Mouse (Mus musculus): ENCODE measurements at regions not wholly inside any gene's neighbourhood (a gene's known extent, or its start where the extent isn't known, plus 50 kb on each side); places are given as distances from the start of the nearest gene placed in this dataset.

DNA sequence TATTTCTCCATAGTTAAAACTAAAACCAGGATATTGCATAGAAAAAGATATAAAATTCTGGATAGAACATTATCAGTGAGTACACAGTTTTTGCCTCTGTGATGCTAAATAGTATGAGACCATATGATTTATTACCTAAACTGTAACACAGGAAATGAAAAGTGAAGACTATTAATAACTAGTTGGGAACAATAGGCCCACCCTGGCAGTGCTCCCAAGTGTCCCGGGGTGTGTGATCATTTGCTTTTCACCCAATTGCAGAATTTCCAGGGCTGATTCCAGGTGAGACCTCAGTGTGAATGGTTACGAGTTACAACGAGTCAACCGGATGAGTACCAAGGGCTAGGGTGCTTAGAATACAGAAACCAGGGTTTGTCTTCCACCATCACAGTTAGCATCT is 172.6 kb upstream of the Tars start:
- DNase-seq (ENCODE audit: low read depth) = no peak

GRCm38 (mm10) chr15:11565503-11566031 is 166.1 kb upstream of the Tars start:
- no peak for DNase-seq (ENCODE audit: low read depth)

GRCm38 (mm10) chr15:11552568-11552967 is 153.1 kb upstream of the Tars start:
- DNase-seq (ENCODE audit: low read depth) = no peak

DNA sequence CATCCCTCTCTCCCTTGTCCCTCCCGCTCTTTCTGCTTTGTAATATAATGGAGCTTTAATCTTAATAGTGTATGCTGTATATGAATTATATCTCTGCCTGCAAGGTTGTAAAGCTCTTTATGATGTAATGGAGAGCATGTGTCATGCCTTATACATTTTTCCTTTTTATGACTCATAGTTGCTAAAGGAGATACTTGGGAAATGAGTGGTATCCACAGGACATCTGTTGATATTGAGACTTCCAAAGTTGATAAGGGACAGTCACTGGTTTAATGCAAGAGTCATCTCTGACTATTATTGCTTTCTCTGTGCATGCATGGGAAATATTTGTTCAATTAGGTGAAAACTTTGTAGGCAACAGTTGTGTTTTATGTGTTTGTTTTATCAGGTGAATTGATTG is 152.6 kb upstream of the Tars start:
- DNase-seq (ENCODE audit: low read depth) = no peak

DNA sequence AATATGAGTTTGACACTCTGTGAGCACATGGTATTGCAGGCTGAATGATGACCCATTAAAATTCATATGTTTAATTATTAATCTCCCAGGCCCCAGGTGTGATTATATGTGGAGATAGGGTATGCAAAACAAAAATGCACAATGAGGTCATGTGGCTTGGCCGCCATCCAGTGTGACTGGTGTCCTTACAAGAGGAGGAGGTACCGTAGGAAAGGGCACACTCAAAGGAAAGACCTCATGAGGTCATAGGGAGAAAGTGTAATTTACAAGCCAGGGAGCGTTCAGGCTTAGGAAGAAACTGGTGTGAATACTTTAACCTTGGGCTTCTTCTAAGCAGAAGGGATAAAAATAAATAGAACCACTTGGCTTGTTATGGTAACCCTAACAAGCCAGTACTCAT is 140.0 kb upstream of the Tars start:
- DNase-seq (ENCODE audit: low read depth) = no peak

DNA sequence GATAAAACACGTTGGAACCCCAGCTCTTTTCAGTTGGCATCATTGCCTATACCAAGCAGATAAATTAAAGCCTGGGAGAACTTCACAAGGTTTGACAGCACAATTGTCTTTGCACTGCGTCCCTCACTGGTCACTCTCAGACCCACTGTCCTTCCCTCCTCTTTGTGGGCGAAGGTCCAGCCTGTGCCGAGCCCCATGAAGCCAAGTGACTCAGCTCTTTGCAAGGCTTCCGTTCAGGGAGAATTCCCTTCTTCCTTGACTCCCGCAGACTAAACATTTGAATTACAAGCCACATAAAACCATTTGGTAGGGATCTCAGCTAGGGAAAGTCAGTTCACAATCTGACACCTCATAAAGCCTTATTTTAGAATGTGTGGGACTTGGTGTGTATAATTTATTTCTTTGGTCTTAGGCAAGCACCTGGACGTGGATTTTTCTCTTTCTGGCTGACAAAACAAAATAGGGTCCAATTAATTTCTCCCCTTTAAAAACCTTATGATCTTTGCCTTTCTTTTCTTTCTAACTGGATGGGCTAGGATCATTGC is 136.7 kb upstream of the Tars start:
- no peak for DNase-seq (ENCODE audit: low read depth)

DNA sequence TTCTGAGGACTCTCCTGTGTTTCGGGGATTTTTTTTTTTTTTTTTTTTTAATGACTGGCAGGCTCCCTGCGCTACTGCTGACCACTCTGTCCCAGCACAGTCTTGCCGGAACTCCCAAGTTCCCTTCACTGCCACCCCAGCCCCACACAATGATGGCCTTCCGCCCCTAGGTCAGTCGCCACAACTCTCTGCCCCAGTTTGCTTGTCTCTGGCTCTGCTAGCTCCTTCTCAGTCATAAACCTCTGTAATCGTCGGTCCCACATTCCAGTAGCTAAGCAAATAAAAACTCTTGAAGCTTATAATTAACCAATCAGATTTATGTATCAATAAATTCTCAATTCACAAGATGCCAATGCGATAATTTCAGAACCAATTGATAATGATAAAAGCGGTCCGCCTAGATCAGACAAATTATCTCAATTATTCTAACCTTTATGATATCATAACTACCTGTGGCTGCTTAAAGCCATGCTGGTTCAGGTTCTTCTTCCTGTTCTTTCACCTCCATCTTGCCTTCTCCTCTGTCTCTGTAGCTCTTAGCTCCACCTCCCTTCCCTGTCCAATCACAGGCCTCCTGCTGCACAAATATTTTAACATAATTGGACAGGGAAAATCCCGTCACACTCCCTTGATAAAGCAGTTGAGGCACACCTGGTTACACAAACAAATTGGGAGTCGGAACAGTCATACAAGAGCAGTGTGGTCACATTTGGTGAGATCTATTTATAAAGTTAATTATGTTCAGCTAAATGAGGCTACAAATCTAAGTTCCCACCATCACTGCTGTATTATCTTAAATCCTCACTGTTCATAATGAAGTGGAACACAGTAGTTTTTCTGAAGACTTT is 135.2 kb upstream of the Tars start:
- DNase-seq (ENCODE audit: low read depth) = no peak

GRCm38 (mm10) chr15:11533616-11534015 is 134.2 kb upstream of the Tars start:
- peak; percentile 21 for DNase-seq (ENCODE audit: low read depth)

DNA sequence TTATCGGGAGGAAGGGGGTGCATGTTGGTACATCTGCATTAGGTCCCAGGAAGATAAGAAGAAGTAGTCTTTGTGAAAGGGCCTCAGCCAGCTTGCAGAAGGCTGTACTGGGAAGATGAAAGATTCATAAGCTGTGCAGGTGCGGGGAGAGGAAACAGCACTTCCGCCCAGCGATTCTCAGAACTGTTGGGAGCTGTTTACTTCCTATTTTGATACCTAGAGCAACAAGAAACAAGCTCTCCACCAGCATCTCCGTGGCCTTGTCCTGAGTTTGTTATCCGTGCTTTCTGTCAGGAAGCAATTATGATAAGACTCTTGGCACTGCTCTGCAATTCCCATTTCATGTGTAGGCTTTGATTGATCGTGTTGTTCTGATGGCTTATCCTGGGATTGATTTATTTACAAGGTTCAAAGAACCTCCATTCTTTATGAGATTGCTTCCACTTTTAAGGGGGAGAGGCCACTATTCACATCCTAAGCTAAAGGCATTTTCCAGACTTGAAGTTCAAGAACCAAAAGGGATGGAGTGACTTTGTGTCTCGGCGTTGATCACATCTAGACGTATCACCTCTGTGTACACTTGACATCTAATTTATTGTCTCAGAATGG is 133.6 kb upstream of the Tars start:
- peak; percentile 73 for DNase-seq (ENCODE audit: low read depth)

DNA sequence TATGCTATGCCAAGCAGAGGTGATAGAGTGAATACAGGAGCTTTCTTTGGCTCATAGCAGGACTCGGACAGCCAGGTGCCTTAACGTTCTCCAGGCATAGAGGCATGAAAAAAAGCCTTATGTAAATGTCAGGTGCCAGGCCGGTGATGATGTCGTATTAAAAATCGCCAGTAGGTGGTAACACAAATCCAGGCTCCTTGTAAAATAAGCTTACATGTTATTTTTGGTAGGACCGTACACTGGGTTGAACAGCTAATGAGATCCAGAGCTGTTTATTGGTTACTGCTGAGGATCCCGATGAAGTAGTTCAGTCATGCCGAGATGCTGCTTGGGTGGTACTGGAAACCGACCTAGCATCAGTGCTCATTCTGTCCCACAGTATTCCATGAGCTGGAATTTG is 133.1 kb upstream of the Tars start:
- peak; percentile 62 for DNase-seq (ENCODE audit: low read depth)

DNA sequence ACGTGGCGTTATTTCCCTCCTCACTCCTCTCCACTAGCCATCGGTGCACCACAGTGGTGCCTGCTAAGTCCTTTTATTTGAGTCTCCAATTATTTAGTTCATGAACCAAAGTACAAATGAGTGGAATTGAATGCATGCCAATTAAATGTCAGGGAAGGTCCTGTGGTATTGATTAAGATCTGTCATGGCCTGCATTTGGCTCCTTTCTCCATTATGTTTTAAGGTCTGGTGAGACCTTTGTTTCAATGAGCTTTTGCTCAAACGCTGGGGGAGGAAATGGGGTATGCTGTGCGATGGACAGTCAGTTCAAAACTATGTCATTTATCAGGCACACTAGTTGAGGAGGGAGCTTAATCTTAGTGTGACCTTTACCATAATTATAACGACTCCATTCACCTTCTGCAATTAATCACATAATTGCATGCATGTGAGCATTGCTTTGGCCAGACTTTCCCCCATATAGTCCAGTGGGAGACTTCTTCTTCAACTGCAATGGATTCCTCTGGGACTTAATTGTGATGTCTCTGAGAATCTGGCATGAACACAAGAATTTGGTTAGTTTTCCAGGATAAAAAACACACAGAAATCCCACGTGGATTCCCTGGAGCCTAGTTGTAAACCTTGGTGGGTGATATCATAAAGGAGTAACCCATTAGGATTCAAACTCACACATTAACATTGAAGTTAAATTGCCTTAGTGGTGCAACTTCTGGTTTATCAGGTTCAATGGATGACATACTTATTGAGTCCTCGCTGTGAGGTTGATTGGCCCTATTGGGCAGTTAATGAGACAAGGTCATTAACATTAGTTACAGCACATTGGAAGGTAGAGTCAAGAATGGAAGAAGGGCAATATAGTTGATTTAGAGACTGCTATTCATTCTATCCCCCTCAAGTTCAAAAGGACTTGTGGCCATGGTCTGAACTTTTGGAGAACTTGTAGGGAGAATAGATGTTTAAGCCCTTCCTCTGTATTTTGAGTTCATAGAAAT is 130.7 kb upstream of the Tars start:
- no peak for DNase-seq (ENCODE audit: low read depth)

- DNase-seq (ENCODE audit: low read depth) = no peak
Measured at GRCm38 (mm10) chr15:11524337-11525106, 125.1 kb upstream of the Tars start.

- no peak for DNase-seq (ENCODE audit: low read depth)
Measured at GRCm38 (mm10) chr15:11518565-11518964, 119.1 kb upstream of the Tars start.

- DNase-seq (ENCODE audit: low read depth) = no peak
Measured at GRCm38 (mm10) chr15:11517892-11518291, 118.4 kb upstream of the Tars start.

GRCm38 (mm10) chr15:11505076-11505639 is 105.7 kb upstream of the Tars start:
- DNase-seq (ENCODE audit: low read depth) = no peak

GRCm38 (mm10) chr15:11496436-11496835 is 97.0 kb upstream of the Tars start:
- peak; percentile 18 for DNase-seq (ENCODE audit: low read depth)

GRCm38 (mm10) chr15:11489116-11489515 is 89.7 kb upstream of the Tars start:
- DNase-seq (ENCODE audit: low read depth) = no peak

- no peak for DNase-seq (ENCODE audit: low read depth)
Measured at GRCm38 (mm10) chr15:11487268-11487783, 87.9 kb upstream of the Tars start.

- DNase-seq (ENCODE audit: low read depth) = no peak
Measured at GRCm38 (mm10) chr15:11483916-11484315, 84.5 kb upstream of the Tars start.

DNA sequence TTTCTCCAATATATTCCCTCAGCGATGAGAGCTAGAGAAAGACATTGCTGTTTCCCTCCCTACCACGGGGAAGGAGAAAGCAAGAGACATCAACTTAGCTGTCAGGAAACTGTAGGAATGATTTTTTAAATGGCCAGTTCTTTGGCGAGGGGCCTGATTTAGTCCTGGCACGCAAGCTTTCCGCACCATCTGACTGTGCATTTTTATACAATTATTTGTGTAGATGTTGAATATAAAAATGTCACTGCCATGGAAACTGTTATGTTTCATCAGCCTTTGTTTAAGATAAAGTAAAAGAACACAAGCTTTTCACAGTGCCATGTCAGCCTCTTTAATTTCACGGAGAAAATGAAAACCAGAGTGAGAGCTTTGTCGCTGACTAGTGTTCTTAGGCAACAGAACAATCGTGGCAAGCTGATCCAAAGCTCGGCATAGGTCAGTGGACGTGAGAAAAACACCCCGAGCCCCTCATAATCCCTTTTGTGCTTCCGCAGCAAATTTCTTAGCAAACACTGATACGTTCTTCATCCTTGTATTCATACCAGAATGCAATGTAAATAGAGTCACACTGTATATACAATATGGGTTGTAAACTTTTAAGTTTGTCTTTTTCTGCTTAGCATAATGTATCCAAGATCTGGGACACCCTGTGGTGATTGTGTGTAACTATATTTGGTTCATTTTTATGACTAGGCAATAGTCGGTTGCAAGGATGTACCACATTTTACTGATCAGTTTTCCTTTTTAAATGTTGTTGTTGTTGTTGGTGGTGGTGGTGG is 79.9 kb upstream of the Tars start:
- no peak for DNase-seq (ENCODE audit: low read depth)
